Mouse (Mus musculus) left cerebral cortex, postnatal 36 days (tissue): Measurements from ENCODE around the gene Folr1. TPM values are rescaled to one million over a fixed set of nuclear protein-coding genes. Genes with fewer than 3 reads are reported as not detected.

Source experiments
- microRNA-seq: library from miRNA; unstranded; fragments of <30 nt; microRNA quantifications from one replicate; pipeline ENCODE4 v1.2.0, GENCODE M21; 2022
- total RNA-seq, 2 experiments: library from RNA; stranded (reverse); gene quantifications; 2 replicates each; pipeline ENCODE4 v1.2.3; 2021

The Folr1 gene
- total RNA-seq, 2 experiments from 2014 or later: 1.0 to 1.2 TPM

Small RNAs within 50 kb of the gene (microRNA-seq; reads per million reads assigned to microRNA genes)
- gene Gm22655: not detected

Other genes with a start within 250 kb of the Folr1 start
- 10 to 100 TPM; 55.2 to 60.3 TPM for gene Clpb, start 207.2 kb downstream of the Folr1 start, total RNA-seq
- not detected for gene Phox2a, start 52.5 kb downstream of the Folr1 start, total RNA-seq
- gene Inppl1, start 32.6 kb downstream of the Folr1 start, total RNA-seq: 10 to 100 TPM; 33.2 to 37.5 TPM
- under 1 TPM in 1 of 2 experiments, not detected in 1; 0.39 TPM for gene Folr2, start 13.6 kb downstream of the Folr1 start, total RNA-seq
- gene Anapc15, start 7.1 kb downstream of the Folr1 start, total RNA-seq: 10 to 100 TPM; 31.0 to 31.7 TPM
- gene Lamtor1, start 35.1 kb upstream of the Folr1 start, total RNA-seq: 100 to 1,000 TPM in 1 of 2 experiments, 10 to 100 TPM in 1; 98.0 to 105 TPM
- gene Tomt, start 35.6 kb upstream of the Folr1 start, total RNA-seq: under 1 TPM in 1 of 2 experiments, not detected in 1; 0.18 TPM
- 1 to 10 TPM; 5.2 to 5.3 TPM for gene Lrrc51, start 63.1 kb upstream of the Folr1 start, total RNA-seq
- 100 to 1,000 TPM in 1 of 2 experiments, 10 to 100 TPM in 1; 79.2 to 102 TPM for gene Numa1, start 63.3 kb upstream of the Folr1 start, total RNA-seq
- gene Il18bp, start 147.9 kb upstream of the Folr1 start, total RNA-seq: 10 to 100 TPM in 1 of 2 experiments, 1 to 10 TPM in 1; 3.7 to 10.6 TPM
- gene Rnf121, start 194.7 kb upstream of the Folr1 start, total RNA-seq: 10 to 100 TPM; 40.2 to 48.5 TPM
- 10 to 100 TPM; 19.9 to 32.1 TPM for gene Xndc1, start 194.7 kb upstream of the Folr1 start, total RNA-seq
- 1 to 10 TPM; 1.2 TPM for gene Xntrpc, start 194.9 kb upstream of the Folr1 start, total RNA-seq
- gene Trpc2, start 212.3 kb upstream of the Folr1 start, total RNA-seq: 1 to 10 TPM in 1 of 2 experiments, under 1 TPM in 1; 0.27 to 2.3 TPM
- not detected for gene Art1, start 231.0 kb upstream of the Folr1 start, total RNA-seq
- not detected for gene Art5, start 238.7 kb upstream of the Folr1 start, total RNA-seq
- gene Chrna10, start 246.0 kb upstream of the Folr1 start, total RNA-seq: under 1 TPM; 0.45 to 0.52 TPM